Mouse (Mus musculus) ES-Bruce4 (cell line): ENCODE measurements around the gene Olfr221.

Source experiments
- CTCF ChIP-seq: IDR thresholded peaks from one replicate; pipeline ENCODE4 v1.8.1; 2011; ENCODE audit warnings: low read depth, low read length
- EP300 ChIP-seq: IDR thresholded peaks from 2 replicates; pipeline ENCODE4 v1.6.1; 2011; ENCODE audit warnings: low read depth, low read length; ENCODE audit not compliant: insufficient read depth
- POLR2A ChIP-seq: IDR thresholded peaks from one replicate; pipeline ENCODE4 v1.8.1; 2011; ENCODE audit warnings: low read length; ENCODE audit not compliant: insufficient read depth

DNA sequence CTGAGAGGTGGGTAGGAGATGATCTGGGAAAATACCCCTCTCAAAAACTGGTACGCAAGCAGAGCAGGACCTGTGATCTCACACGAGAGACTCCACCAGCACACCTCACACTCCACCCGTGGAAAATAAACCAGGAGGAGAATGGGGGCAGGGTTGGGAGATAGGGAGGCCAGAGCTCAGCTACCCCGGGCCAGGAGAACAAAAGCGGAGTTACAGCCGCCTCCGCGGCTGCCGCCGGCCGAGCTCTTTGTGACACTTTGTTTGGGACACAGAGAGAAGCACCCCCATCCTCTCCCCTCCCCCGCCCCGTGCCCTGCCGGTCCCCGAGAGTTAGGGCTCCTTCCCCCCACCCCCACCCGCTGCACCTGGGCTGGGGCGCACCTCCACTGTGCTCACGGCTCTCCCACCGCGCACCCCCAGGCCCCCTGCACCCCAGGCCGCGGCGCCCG lies 28.5 kb downstream of the Olfr221 start:
- TF ChIP-seq CTCF (no peak), POLR2A (no peak), EP300 (no peak)
